Mouse (Mus musculus) gastrocnemius, postnatal 25 days (tissue): ENCODE measurements around the gene Med13. TPM values are rescaled to one million over a fixed set of nuclear protein-coding genes. Genes with fewer than 3 reads are reported as not detected.
A peak's percentile ranks its signal among the peaks of the same experiment; 100 is the strongest.
"Not testable (repeated sequence)": the region's sequence is repeated elsewhere in the genome, so short reads cannot be mapped to it uniquely, and the experiment has no call there.

Experiments used
- DNase-seq: peaks from one replicate; pipeline ENCODE4 v3.0.0; 2022
- total RNA-seq, 2 experiments: library from RNA; stranded (reverse); gene quantifications; 1 replicate in 1 of 2; 2 replicates in 1 of 2; pipeline ENCODE4 v1.2.3; 2021

Gene Med13
- total RNA-seq, 2 experiments from 2014 or later: 33.2 to 35.2 TPM

- DNase-seq: not testable (repeated sequence)
Measured at GRCm38 (mm10) chr11:86292201-86292600, 65.2 kb downstream of the Med13 start.

- DNase-seq: no peak
Measured at GRCm38 (mm10) chr11:86291714-86292113, 65.7 kb downstream of the Med13 start.

- no peak for DNase-seq
Measured at GRCm38 (mm10) chr11:86285729-86286128, 71.7 kb downstream of the Med13 start.

- no peak for DNase-seq
Measured at GRCm38 (mm10) chr11:86278442-86279102, 78.8 kb downstream of the Med13 start.

GRCm38 (mm10) chr11:86257460-86258076 lies 99.8 kb downstream of the Med13 start, which contains the start of gene Ints2:
Gene Ints2, minus strand, starts transcription at chr11:86257575.
- peak; percentile 90 for DNase-seq

GRCm38 (mm10) chr11:86257054-86257453 lies 100.3 kb downstream of the Med13 start:
- no peak for DNase-seq

GRCm38 (mm10) chr11:86253342-86253741 lies 104.1 kb downstream of the Med13 start:
- no peak for DNase-seq

- no peak for DNase-seq
Measured at GRCm38 (mm10) chr11:86232446-86232845, 125.0 kb downstream of the Med13 start.

GRCm38 (mm10) chr11:86231781-86232350 lies 125.5 kb downstream of the Med13 start:
- no peak for DNase-seq

GRCm38 (mm10) chr11:86226646-86227180 lies 130.7 kb downstream of the Med13 start:
- DNase-seq: no peak

GRCm38 (mm10) chr11:86225761-86226160 lies 131.6 kb downstream of the Med13 start:
- DNase-seq: no peak

Other genes starting within 250 kb of the Med13 start
- under 1 TPM; 0.10 to 0.21 TPM for gene Brip1, start 156.4 kb downstream of the Med13 start, total RNA-seq
- gene Ints2, start 100.0 kb downstream of the Med13 start, total RNA-seq: 1 to 10 TPM; 3.8 to 4.7 TPM
- gene Rnft1, start 127.1 kb upstream of the Med13 start, total RNA-seq: 10 to 100 TPM; 41.5 to 48.9 TPM
- 10 to 100 TPM; 19.0 to 20.2 TPM for gene Rps6kb1, start 187.2 kb upstream of the Med13 start, total RNA-seq
- gene Tubd1, start 187.4 kb upstream of the Med13 start, total RNA-seq: 1 to 10 TPM; 5.5 to 6.4 TPM